Mouse (Mus musculus): ENCODE results near the gene Thada. TPM values are rescaled to one million over a fixed set of nuclear protein-coding genes. Genes with fewer than 3 reads are reported as not detected.
"Not testable (repeated sequence)": the region's sequence is repeated elsewhere in the genome, so short reads cannot be mapped to it uniquely, and the experiment has no call there.

Thada gene
- polyA plus RNA-seq, 1 experiment from 2014 or later: 4.1 TPM

DNA sequence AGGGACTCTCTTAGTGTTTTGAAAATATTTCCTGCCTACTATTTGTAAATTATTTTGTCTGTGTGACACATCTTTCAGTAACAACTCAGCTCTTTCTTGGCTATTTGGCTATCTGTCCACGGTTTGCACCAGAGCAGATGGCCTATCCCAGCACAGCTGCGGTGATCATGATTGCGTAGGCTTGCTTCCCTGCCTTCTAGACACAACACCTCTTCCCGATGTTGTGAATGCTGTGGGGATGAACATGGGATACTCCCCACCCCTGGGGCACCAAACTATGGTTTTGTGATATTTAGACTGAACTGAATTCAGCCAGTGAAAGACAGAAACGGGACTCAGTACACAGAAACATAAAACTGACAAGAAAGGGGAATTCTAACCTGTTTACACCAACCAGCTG lies 144.7 kb downstream of the Thada start:
- Histone ChIP-seq H3K27ac (no peak overlapping the region), H3K4me3 (no peak overlapping the region), H3K9ac (no peak overlapping the region), H3K36me3 (no peaks in the 10 kb centered on the region), H3K4me1 (replicated peaks) (no peaks in the 10 kb centered on the region), H3K4me2 (no peak overlapping the region), H3K27me3 (no peaks in the 10 kb centered on the region), H3K9me3 (replicated peaks) (no peaks in the 10 kb centered on the region)
- ATAC-seq (replicated peaks; ENCODE audit: insufficient number of reproducible peaks, insufficient read depth, low FRiP score, low read depth): no peak
- 82% methylated on average over 5 of the region's 5 CpGs for WGBS

DNA sequence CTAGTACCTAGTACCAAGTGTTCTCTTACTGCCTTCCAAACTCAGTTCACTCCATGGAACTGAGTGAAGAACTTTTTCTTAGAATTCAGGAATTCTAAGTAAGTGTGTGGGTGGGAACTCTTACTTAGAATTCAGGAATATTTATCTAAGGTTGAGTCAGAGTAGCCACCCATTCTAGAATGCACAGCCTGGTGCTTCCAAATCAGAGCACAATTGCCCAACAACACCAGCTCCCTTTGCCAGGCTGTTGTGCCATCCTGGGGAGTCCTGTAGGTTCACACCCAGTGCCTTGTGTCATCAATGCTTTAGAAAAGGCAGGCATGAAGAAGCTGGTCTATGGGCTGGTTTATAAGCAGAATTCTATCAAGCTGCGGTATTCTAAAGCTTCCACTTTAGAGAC lies 145.4 kb downstream of the Thada start:
- ATAC-seq (replicated peaks; ENCODE audit: insufficient number of reproducible peaks, insufficient read depth, low FRiP score, low read depth): no peak
- 86% methylated on average over 1 of the region's 1 CpGs for WGBS

DNA sequence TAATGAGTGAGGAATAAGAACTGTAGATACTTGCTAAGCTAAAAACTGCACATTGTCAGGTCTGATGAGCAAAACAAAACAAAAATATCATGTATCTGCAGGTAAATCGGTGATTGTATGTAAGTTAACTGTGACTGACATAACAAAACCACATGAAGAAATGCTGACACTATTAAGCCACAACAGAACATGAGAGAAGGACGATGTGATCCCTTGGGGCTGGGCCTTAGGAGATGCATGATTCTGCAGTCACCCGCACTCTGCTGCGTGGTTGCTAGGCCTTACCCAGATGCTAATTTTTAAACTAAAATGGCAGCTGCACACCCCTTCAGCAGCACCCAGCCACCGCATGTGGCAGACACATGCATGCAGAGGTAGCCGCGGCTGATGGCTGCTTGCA lies 151.7 kb downstream of the Thada start:
- no peaks in the 10 kb centered on the region for H3K27me3 ChIP-seq
- no peak overlapping the region for H3K4me2 ChIP-seq
- H3K36me3 ChIP-seq: peaks cover 5% of the 10 kb centered on the region; the same call in 1 of the 2 replicates
- no peak overlapping the region for H3K4me3 ChIP-seq
- no peaks in the 10 kb centered on the region for H3K9me3 ChIP-seq (replicated peaks)
- no peak overlapping the region for H3K27ac ChIP-seq
- H3K9ac ChIP-seq: no peak overlapping the region
- 94% methylated on average over 7 of the region's 7 CpGs for WGBS
- no peak for ATAC-seq (replicated peaks; ENCODE audit: insufficient number of reproducible peaks, insufficient read depth, low FRiP score, low read depth)
- H3K4me1 ChIP-seq (replicated peaks): peaks cover 4% of the 10 kb centered on the region; the same call in 1 of the 2 replicates

More for the DNA sequence above, 145.4 kb downstream of the Thada start:
- no peaks in the 10 kb centered on the region for H3K27me3 ChIP-seq
- no peak overlapping the region for H3K9ac ChIP-seq
- H3K36me3 ChIP-seq: no peaks in the 10 kb centered on the region
- no peak overlapping the region for H3K4me2 ChIP-seq
- no peaks in the 10 kb centered on the region for H3K9me3 ChIP-seq (replicated peaks)
- H3K4me3 ChIP-seq: no peak overlapping the region
- H3K27ac ChIP-seq: no peak overlapping the region
- peaks cover 2% of the 10 kb centered on the region; the same call in 1 of the 2 replicates for H3K4me1 ChIP-seq (replicated peaks)

- ATAC-seq (replicated peaks; ENCODE audit: insufficient number of reproducible peaks, insufficient read depth, low FRiP score, low read depth): no peak
- WGBS: 77% methylated on average over 6 of the region's 6 CpGs
- H3K36me3 ChIP-seq: peaks cover 12% of the 10 kb centered on the region; the same call in 1 of the 2 replicates
- no peak overlapping the region for H3K4me2 ChIP-seq
- no peak overlapping the region for H3K4me3 ChIP-seq
- H3K27ac ChIP-seq: no peak overlapping the region
- H3K9ac ChIP-seq: no peak overlapping the region
- H3K27me3 ChIP-seq: no peaks in the 10 kb centered on the region
- peaks cover 4% of the 10 kb centered on the region; the same call in 1 of the 2 replicates for H3K4me1 ChIP-seq (replicated peaks)
- no peaks in the 10 kb centered on the region for H3K9me3 ChIP-seq (replicated peaks)
Measured at GRCm38 (mm10) chr17:84313494-84313893, 152.5 kb downstream of the Thada start.

DNA sequence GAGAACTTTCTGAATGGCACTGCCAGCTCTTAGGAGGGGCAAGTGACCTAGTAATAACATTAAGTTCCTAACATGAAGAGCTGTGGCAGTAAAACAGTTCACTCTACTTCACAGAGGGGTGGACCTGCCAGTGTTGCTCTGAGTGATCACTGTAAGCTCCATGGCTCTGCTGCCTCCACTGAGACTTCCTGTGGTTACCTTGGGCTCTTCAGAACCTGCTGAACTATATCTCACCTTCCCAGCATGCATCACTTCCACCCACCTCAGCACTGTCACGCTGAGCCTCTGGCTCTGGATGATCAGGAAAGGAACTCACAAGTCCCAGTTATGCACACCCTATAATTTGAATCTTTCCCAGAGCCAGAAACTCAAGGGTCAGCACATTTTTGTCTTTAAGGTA lies 159.9 kb downstream of the Thada start:
- 80% methylated on average over 1 of the region's 1 CpGs for WGBS
- H3K9ac ChIP-seq: no peak overlapping the region

GRCm38 (mm10) chr17:84305074-84305473 lies 160.9 kb downstream of the Thada start:
- Histone ChIP-seq H3K4me1 (replicated peaks) (peaks cover 9% of the 10 kb centered on the region), H3K27me3 (no peaks in the 10 kb centered on the region), H3K4me3 (no peak overlapping the region), H3K9ac (no peak overlapping the region), H3K9me3 (replicated peaks) (no peaks in the 10 kb centered on the region), H3K4me2 (no peak overlapping the region), H3K27ac (no peak overlapping the region), H3K36me3 (peaks cover 12% of the 10 kb centered on the region; the same call in 1 of the 2 replicates)
- 96% methylated on average over 5 of the region's 5 CpGs for WGBS
- no peak for ATAC-seq (replicated peaks; ENCODE audit: insufficient number of reproducible peaks, insufficient read depth, low FRiP score, low read depth)

More for the DNA sequence above, 159.9 kb downstream of the Thada start:
- Histone ChIP-seq H3K27me3 (no peaks in the 10 kb centered on the region), H3K4me2 (no peak overlapping the region), H3K4me3 (no peak overlapping the region), H3K36me3 (peaks cover 12% of the 10 kb centered on the region; the same call in 1 of the 2 replicates), H3K27ac (no peak overlapping the region), H3K4me1 (replicated peaks) (peaks cover 9% of the 10 kb centered on the region), H3K9me3 (replicated peaks) (no peaks in the 10 kb centered on the region)
- ATAC-seq (replicated peaks; ENCODE audit: insufficient number of reproducible peaks, insufficient read depth, low FRiP score, low read depth): no peak

- Histone ChIP-seq H3K9ac (no peak overlapping the region), H3K9me3 (replicated peaks) (no peaks in the 10 kb centered on the region), H3K4me1 (replicated peaks) (peaks cover 9% of the 10 kb centered on the region), H3K27ac (peak overlapping the region; percentile 16; the same call in 1 of the 2 replicates), H3K27me3 (no peaks in the 10 kb centered on the region), H3K4me3 (no peak overlapping the region), H3K4me2 (no peak overlapping the region), H3K36me3 (peaks cover 6% of the 10 kb centered on the region; the same call in 1 of the 2 replicates)
- 81% methylated on average over 5 of the region's 5 CpGs for WGBS
- ATAC-seq (replicated peaks; ENCODE audit: insufficient number of reproducible peaks, insufficient read depth, low FRiP score, low read depth): no peak
Measured at GRCm38 (mm10) chr17:84304141-84304540, 161.9 kb downstream of the Thada start.

GRCm38 (mm10) chr17:84297976-84298375 lies 168.0 kb downstream of the Thada start:
- Histone ChIP-seq H3K36me3 (no peaks in the 10 kb centered on the region), H3K4me3 (no peak overlapping the region), H3K4me1 (replicated peaks) (peaks cover 14% of the 10 kb centered on the region), H3K4me2 (no peak overlapping the region), H3K27ac (no peak overlapping the region), H3K9ac (no peak overlapping the region), H3K27me3 (no peaks in the 10 kb centered on the region), H3K9me3 (replicated peaks) (no peaks in the 10 kb centered on the region)
- ATAC-seq (replicated peaks; ENCODE audit: insufficient number of reproducible peaks, insufficient read depth, low FRiP score, low read depth): no peak
- WGBS: 90% methylated on average over 6 of the region's 6 CpGs

DNA sequence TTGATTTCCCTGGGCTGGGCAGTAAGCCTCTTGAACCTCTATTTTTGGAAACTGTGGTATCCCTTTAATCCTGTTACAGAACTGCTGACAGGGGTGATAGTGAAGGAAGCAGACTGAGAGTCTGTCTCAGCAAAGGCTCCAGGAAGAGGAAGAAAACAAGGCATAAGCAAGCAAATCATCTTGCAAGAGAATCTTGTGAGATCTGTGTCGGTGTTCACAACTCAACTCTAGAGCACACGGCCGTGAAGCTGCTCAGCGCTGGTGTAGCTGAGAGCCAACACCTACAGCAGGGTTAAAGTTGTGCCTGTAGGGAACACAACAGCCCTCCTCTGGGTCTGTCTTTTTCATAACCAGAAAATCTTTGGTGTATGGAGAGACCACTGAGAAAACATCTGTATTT lies 172.8 kb downstream of the Thada start:
- no peak overlapping the region for H3K9ac ChIP-seq
- H3K9me3 ChIP-seq (replicated peaks): no peaks in the 10 kb centered on the region
- H3K36me3 ChIP-seq: no peaks in the 10 kb centered on the region
- H3K4me1 ChIP-seq (replicated peaks): peaks cover 18% of the 10 kb centered on the region
- peak overlapping the region; percentile 80 for H3K27ac ChIP-seq
- no peak for ATAC-seq (replicated peaks; ENCODE audit: insufficient number of reproducible peaks, insufficient read depth, low FRiP score, low read depth)
- H3K4me2 ChIP-seq: peak overlapping the region; percentile 27
- H3K27me3 ChIP-seq: no peaks in the 10 kb centered on the region
- WGBS: 19% methylated on average over 4 of the region's 4 CpGs
- H3K4me3 ChIP-seq: no peak overlapping the region

DNA sequence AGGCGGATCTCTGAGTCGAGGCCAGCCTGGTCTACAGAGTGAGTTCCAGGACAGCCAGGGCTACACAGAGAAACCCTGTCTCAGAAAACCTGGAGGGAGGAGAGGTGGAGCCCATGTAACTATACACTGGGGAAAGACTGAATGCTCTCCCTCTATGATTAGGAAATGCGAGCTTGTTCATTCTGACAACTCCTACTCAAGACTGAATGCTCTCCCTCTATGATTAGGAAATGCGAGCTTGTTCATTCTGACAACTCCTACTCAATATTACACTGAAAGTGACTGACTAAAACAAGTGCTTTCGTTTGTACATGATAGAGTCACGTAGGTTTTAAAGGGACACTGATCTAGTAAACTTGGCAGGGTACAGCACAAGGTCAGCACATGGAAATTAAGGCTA lies 174.8 kb downstream of the Thada start:
- 59% methylated on average over 6 of the region's 6 CpGs for WGBS
- H3K4me1 ChIP-seq (replicated peaks): peaks cover 18% of the 10 kb centered on the region
- not testable (repeated sequence) for H3K9ac ChIP-seq; H3K27me3 ChIP-seq; H3K36me3 ChIP-seq; H3K4me2 ChIP-seq; H3K4me3 ChIP-seq; H3K27ac ChIP-seq; ATAC-seq (replicated peaks; ENCODE audit: insufficient number of reproducible peaks, insufficient read depth, low FRiP score, low read depth); H3K9me3 ChIP-seq (replicated peaks)

DNA sequence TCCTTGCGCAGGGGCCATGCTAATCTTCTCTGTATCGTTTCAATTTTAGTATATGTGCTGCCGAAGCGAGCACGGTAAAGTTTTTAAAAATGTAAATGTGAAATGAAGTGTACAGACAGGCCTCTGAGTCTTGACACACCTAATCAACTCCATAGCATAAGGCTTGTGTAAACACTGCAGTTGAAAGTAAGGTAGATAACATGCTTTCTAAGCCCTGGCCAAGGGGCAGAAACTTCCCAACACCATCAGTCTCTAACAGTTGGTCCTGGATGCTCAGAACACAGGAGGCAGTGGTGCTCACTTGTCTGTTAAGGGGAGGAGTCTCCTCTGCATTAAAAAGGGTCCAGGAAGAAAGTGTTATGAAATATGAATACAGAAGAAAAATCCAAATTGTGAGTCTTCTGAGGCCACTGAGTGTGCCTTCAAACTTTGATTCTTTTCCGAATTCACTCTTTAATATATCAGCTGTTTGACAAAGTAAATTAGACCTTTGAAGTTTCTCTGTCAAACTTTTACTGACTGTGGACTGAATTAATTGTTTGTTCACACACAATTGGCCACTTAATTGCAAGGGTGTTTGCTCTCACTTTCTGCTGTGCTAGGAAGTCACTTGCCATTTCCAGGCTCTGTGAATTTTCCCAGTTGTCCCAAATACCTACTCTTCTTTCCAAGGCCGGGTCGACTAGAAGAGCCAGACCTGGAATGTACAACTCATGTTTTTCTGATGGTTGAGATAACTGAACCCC lies 178.2 kb downstream of the Thada start:
- H3K9ac ChIP-seq: no peak overlapping the region
- no peak overlapping the region for H3K4me2 ChIP-seq
- no peaks in the 10 kb centered on the region for H3K27me3 ChIP-seq
- 83% methylated on average over 8 of the region's 8 CpGs for WGBS
- ATAC-seq (replicated peaks; ENCODE audit: insufficient number of reproducible peaks, insufficient read depth, low FRiP score, low read depth): no peak
- peaks cover 10% of the 10 kb centered on the region for H3K4me1 ChIP-seq (replicated peaks)
- H3K27ac ChIP-seq: no peak overlapping the region
- H3K9me3 ChIP-seq (replicated peaks): no peaks in the 10 kb centered on the region
- H3K36me3 ChIP-seq: no peaks in the 10 kb centered on the region
- no peak overlapping the region for H3K4me3 ChIP-seq

- ATAC-seq (replicated peaks; ENCODE audit: insufficient number of reproducible peaks, insufficient read depth, low FRiP score, low read depth): no peak
- Histone ChIP-seq H3K4me1 (replicated peaks) (peaks cover 5% of the 10 kb centered on the region; the same call in 1 of the 2 replicates), H3K4me3 (no peak overlapping the region), H3K9me3 (replicated peaks) (no peaks in the 10 kb centered on the region), H3K27ac (no peak overlapping the region), H3K4me2 (no peak overlapping the region), H3K9ac (no peak overlapping the region), H3K27me3 (no peaks in the 10 kb centered on the region), H3K36me3 (no peaks in the 10 kb centered on the region)
- WGBS: 96% methylated on average over 5 of the region's 5 CpGs
Measured at GRCm38 (mm10) chr17:84286536-84286935, 179.5 kb downstream of the Thada start.
